10 mouse cellular contexts compared by ENCODE assay signal in the genomic region with DNA sequence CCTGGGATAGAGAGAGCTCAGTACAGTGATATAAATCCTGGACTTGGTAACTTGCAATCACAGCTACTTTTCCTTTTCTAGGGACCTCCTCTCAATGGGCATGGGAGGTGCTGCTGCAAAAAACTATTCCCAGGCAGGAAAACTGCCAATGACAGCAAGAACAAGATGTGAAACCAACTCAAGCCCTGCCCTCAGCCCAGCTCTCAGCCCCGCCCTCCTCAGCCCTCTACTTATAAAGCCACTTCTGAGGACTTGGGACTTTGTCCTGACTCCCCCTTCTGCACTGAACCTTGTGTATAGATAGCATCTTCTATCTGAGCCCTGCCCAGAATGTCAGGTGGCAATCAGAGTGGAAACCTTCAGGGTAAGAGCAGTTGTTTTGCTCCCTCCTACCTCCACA. TPM values are rescaled to one million over a fixed set of nuclear protein-coding genes. Genes with fewer than 3 reads are reported as not detected.
"Had no signal": no experiment of that assay in that cellular context is flagged by ENCODE, and none has a peak within 500 bp of the region (broad histone marks: within the 10 kb centered on the region; RNA-seq: fewer than 3 reads in every experiment).

Gene Gm11127 (minus strand): TSS at position 10 of the 400 bp plus-strand sequence.

RNA-seq across cellular contexts. Expression of gene Gm11127, which starts in this region (rescaled TPM):
- total RNA-seq: left cerebral cortex, postnatal 10 days; left cerebral cortex, postnatal 4 days; liver, adult 2 months; midbrain, postnatal 0 days had no signal
- polyA plus RNA-seq: kidney, embryonic 15.5 days; limb, embryonic 13.5 days; liver, adult 2 months; lung, embryonic 16.5 days; midbrain, embryonic 13.5 days; neural tube, embryonic 11.5 days; neural tube, embryonic 15.5 days had no signal
